Mouse (Mus musculus) bone marrow, adult 2 months (tissue): ENCODE results near the gene Chst11.

Source experiments
- CTCF ChIP-seq: fragments of 200-500 bp; IDR thresholded peaks from 2 replicates; pipeline ENCODE4 v1.5.1; 2011; ENCODE audit warnings: low read length, control low read depth; ENCODE audit not compliant: control insufficient read depth, insufficient read depth
- POLR2A ChIP-seq: fragments of 200-500 bp; IDR thresholded peaks from 2 replicates; pipeline ENCODE4 v1.6.1; 2011; ENCODE audit warnings: low read depth, mild to moderate bottlenecking, control low read depth, low read length, borderline replicate concordance; ENCODE audit not compliant: control insufficient read depth

DNA sequence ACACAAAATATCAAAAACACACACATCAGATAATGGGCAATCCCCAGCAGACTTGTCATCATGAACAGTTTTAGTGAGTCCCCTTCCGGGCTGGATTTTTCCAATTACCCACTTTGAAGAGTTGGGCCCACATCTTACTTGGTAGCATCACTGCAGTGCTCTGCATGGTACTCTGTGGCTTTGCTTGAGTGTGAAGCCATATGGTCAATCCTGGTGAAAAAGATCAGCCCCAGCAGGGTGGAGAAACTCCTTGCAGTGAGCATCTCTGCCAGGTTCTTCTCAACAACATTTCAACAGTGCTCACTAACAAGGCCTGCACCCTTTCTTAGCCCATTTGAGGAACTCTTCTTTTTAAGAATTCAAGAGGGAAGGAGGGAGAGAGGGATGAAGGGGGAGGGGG lies 150.7 kb downstream of the Chst11 start:
- TF ChIP-seq POLR2A (no peak), CTCF (no peak)
